Mouse (Mus musculus) liver, embryonic 14.5 days (tissue): Measurements from ENCODE around the gene Hist2h4. TPM values are rescaled to one million over a fixed set of nuclear protein-coding genes. Genes with fewer than 3 reads are reported as not detected.

Experiments
- ATAC-seq: fragments of 200-750 bp; cut with Nextera tagmentation; 2 replicates; pipeline ENCODE4 v1.8.0; 2017; ENCODE audit warnings: moderate number of reproducible peaks, mild to moderate bottlenecking, moderate library complexity; ENCODE audit not compliant: insufficient read depth
- DNase-seq, 3 experiments: peaks; one replicate each; pipeline ENCODE4 v3.0.0-alpha.2; 2012 to 2013; ENCODE audit warnings: low read depth in 3 of 3, low spot score in 3 of 3
- H3K27ac ChIP-seq: fragments of 300-500 bp; sonication (generic); 2 replicates; pipeline ENCODE4 v1.5.1; 2014; ENCODE audit warnings: moderate library complexity, mild to moderate bottlenecking, control low read depth, inconsistent platforms
- H3K27me3 ChIP-seq: fragments of 300-500 bp; sonication (generic); 2 replicates; pipeline ENCODE4 v1.6.1; 2014; ENCODE audit warnings: mild to moderate bottlenecking, low read length, moderate library complexity; ENCODE audit not compliant: control insufficient read depth, insufficient read depth
- H3K36me3 ChIP-seq: fragments of 300-500 bp; sonication (generic); replicated peaks from 2 replicates; pipeline ENCODE4 v1.6.1; 2014; ENCODE audit warnings: low read depth; ENCODE audit not compliant: control insufficient read depth, insufficient read depth
- H3K4me1 ChIP-seq, 2 experiments: fragments of 200-500 bp in 1 of 2; fragments of 300-500 bp in 1 of 2; sonication (generic) in 1 of 2; replicated peaks; 2 replicates each; pipeline ENCODE4 v1.6.1; 2012 to 2014; ENCODE audit warnings: antibody characterized with exemption in 1 of 2, inconsistent platforms in 1 of 2, low read length in 1 of 2; ENCODE audit not compliant: control insufficient read depth in 2 of 2, insufficient read depth in 2 of 2
- H3K4me2 ChIP-seq: fragments of 300-500 bp; sonication (generic); 2 replicates; pipeline ENCODE4 v1.6.1; 2014; ENCODE audit warnings: low read depth, mild to moderate bottlenecking, control low read depth, moderate library complexity
- H3K4me3 ChIP-seq, 2 experiments: fragments of 200-500 bp in 1 of 2; fragments of 300-500 bp in 1 of 2; sonication (generic) in 1 of 2; 2 replicates each; pipeline ENCODE4 v1.5.1; 2012 to 2014; ENCODE audit warnings: low read depth in 2 of 2, low read length in 2 of 2, mild to moderate bottlenecking in 2 of 2, control low read depth in 1 of 2, inconsistent platforms in 1 of 2, moderate library complexity in 1 of 2; ENCODE audit not compliant: insufficient read depth in 1 of 2
- H3K9ac ChIP-seq: fragments of 300-500 bp; sonication (generic); replicated peaks from 2 replicates; pipeline ENCODE4 v1.6.1; 2014; ENCODE audit warnings: mild to moderate bottlenecking, control low read depth, moderate library complexity
- H3K9me3 ChIP-seq: fragments of 300-500 bp; sonication (generic); 2 replicates; pipeline ENCODE4 v1.6.1; 2016; ENCODE audit warnings: low read length, mixed read lengths; ENCODE audit not compliant: control insufficient read depth
- CTCF ChIP-seq: IDR thresholded peaks from 2 replicates; pipeline ENCODE4 v1.5.1; 2016; ENCODE audit warnings: antibody characterized with exemption, low read depth, control low read depth
- EP300 ChIP-seq: IDR thresholded peaks from 2 replicates; pipeline ENCODE4 v1.6.1; 2016; ENCODE audit warnings: antibody characterized with exemption, low read depth
- WGBS: fragments of 180-500 bp; shearing (Covaris S2); extraction: QIAGEN DNeasy Blood & Tissue Kit; methylation state at CpG from one replicate; pipeline ENCODE4 v1.1.7; 2014; ENCODE audit not compliant: insufficient replicate concordance; 5-methylcytosine and 5-hydroxymethylcytosine counted together
- microRNA-seq: library from miRNA; unstranded; fragments of <30 nt; microRNA quantifications from one replicate; pipeline ENCODE4, GENCODE M21; 2016
- polyA plus RNA-seq, 2 experiments: library from polyadenylated mRNA; depleted of rRNA in 1 of 2; stranded (reverse) in 1 of 2; unstranded in 1 of 2; fragments of >200 nt; fragmentation: Nextera tagmentation in 1 of 2; extraction: Ambion mirVana in 1 of 2; gene quantifications; 2 replicates each; pipeline versions ENCODE4 v1.2.1 to v1.2.3; 2012 to 2014

Hist2h4 gene
- polyA plus RNA-seq, 2 experiments: 12.2 to 15.1 TPM

GRCm38 (mm10) chr3:96219191-96219641 lies 43.9 kb downstream of the Hist2h4 start:
- Histone ChIP-seq H3K9ac (peak overlapping the region; percentile 99), H3K36me3 (no peaks in the 10 kb centered on the region), H3K9me3 (no peaks in the 10 kb centered on the region), H3K4me1 (peaks cover 25 to 31% of the 10 kb centered on the region in 2 experiments), H3K4me2 (peak overlapping the region; percentile 81), H3K27me3 (no peaks in the 10 kb centered on the region), H3K4me3 (peak overlapping the region; percentile 65 to 73), H3K27ac (peak overlapping the region; percentile 100)
- peak; percentile 59 for TF ChIP-seq CTCF
- TF ChIP-seq EP300: no peak
- WGBS: under 1% methylated on average over 12 of the region's 12 CpGs
- peak in 1 of 3 experiments; percentile 52 for DNase-seq
- ATAC-seq: no peak

Small RNAs within 50 kb of the gene (microRNA-seq; reads per million reads assigned to microRNA genes)
- gene Gm44492: not detected
- not detected for gene Gm47311
- gene Gm47313: not detected

Other genes with a start within 250 kb of the Hist2h4 start
- gene Vps45, start 204.8 kb downstream of the Hist2h4 start, polyA plus RNA-seq (2012; rRNA removed): 4.8 and 6.6 TPM in 2 replicates
- gene Vps45, start 204.8 kb downstream of the Hist2h4 start, polyA plus RNA-seq (2014; fragmentation: Nextera tagmentation; extraction: Ambion mirVana): 9.0 and 9.8 TPM in 2 replicates
- gene Otud7b, start 158.8 kb downstream of the Hist2h4 start, polyA plus RNA-seq (2012; rRNA removed): 2.8 and 3.5 TPM in 2 replicates
- 5.2 and 8.4 TPM in 2 replicates for gene Otud7b, start 158.8 kb downstream of the Hist2h4 start, polyA plus RNA-seq (2014; fragmentation: Nextera tagmentation; extraction: Ambion mirVana)
- 2.7 and 2.8 TPM in 2 replicates for gene Mtmr11, start 101.3 kb downstream of the Hist2h4 start, polyA plus RNA-seq (2012; rRNA removed)
- 1.9 and 2.1 TPM in 2 replicates for gene Mtmr11, start 101.3 kb downstream of the Hist2h4 start, polyA plus RNA-seq (2014; fragmentation: Nextera tagmentation; extraction: Ambion mirVana)
- 48.2 and 54.2 TPM in 2 replicates for gene Sf3b4, start 91.0 kb downstream of the Hist2h4 start, polyA plus RNA-seq (2012; rRNA removed)
- gene Sf3b4, start 91.0 kb downstream of the Hist2h4 start, polyA plus RNA-seq (2014; fragmentation: Nextera tagmentation; extraction: Ambion mirVana): 75.4 and 83.8 TPM in 2 replicates
- gene Sv2a, start 82.2 kb downstream of the Hist2h4 start, polyA plus RNA-seq (2012; rRNA removed): 0.39 and 0.48 TPM in 2 replicates
- 0.10 and 0.39 TPM in 2 replicates for gene Sv2a, start 82.2 kb downstream of the Hist2h4 start, polyA plus RNA-seq (2014; fragmentation: Nextera tagmentation; extraction: Ambion mirVana)
- 32.2 and 34.0 TPM in 2 replicates for gene Bola1, start 43.6 kb downstream of the Hist2h4 start, polyA plus RNA-seq (2012; rRNA removed)
- 49.4 and 49.7 TPM in 2 replicates for gene Bola1, start 43.6 kb downstream of the Hist2h4 start, polyA plus RNA-seq (2014; fragmentation: Nextera tagmentation; extraction: Ambion mirVana)
- gene Hist2h2ab, start 43.4 kb downstream of the Hist2h4 start, polyA plus RNA-seq (2012; rRNA removed): 0.68 TPM in 1 of 2 replicates, not detected in the other
- gene Hist2h2ab, start 43.4 kb downstream of the Hist2h4 start, polyA plus RNA-seq (2014; fragmentation: Nextera tagmentation; extraction: Ambion mirVana): 0.52 TPM in 1 of 2 replicates, not detected in the other
- gene Hist2h2ac, start 42.4 kb downstream of the Hist2h4 start, polyA plus RNA-seq (2012; rRNA removed): 18.5 and 20.7 TPM in 2 replicates
- 14.0 and 18.2 TPM in 2 replicates for gene Hist2h2ac, start 42.4 kb downstream of the Hist2h4 start, polyA plus RNA-seq (2014; fragmentation: Nextera tagmentation; extraction: Ambion mirVana)
- gene Hist2h2be, start 42.2 kb downstream of the Hist2h4 start, polyA plus RNA-seq (2012; rRNA removed): 8.7 and 8.9 TPM in 2 replicates
- 6.4 and 9.1 TPM in 2 replicates for gene Hist2h2be, start 42.2 kb downstream of the Hist2h4 start, polyA plus RNA-seq (2014; fragmentation: Nextera tagmentation; extraction: Ambion mirVana)
- 91.6 and 122 TPM in 2 replicates for gene Hist2h3c2, start 24.2 kb downstream of the Hist2h4 start, polyA plus RNA-seq (2012; rRNA removed)
- gene Hist2h3c2, start 24.2 kb downstream of the Hist2h4 start, polyA plus RNA-seq (2014; fragmentation: Nextera tagmentation; extraction: Ambion mirVana): 13.6 and 14.6 TPM in 2 replicates
- gene Hist2h2aa2, start 23.0 kb downstream of the Hist2h4 start, polyA plus RNA-seq (2012; rRNA removed): 32.9 and 34.5 TPM in 2 replicates
- gene Hist2h2aa2, start 23.0 kb downstream of the Hist2h4 start, polyA plus RNA-seq (2014; fragmentation: Nextera tagmentation; extraction: Ambion mirVana): 34.2 and 39.0 TPM in 2 replicates
- 45.7 and 46.3 TPM in 2 replicates for gene Hist2h2aa1, start 17.8 kb downstream of the Hist2h4 start, polyA plus RNA-seq (2012; rRNA removed)
- gene Hist2h2aa1, start 17.8 kb downstream of the Hist2h4 start, polyA plus RNA-seq (2014; fragmentation: Nextera tagmentation; extraction: Ambion mirVana): 32.0 TPM in 2 replicates
- 2.4 and 3.6 TPM in 2 replicates for gene Hist2h3c1, start 16.6 kb downstream of the Hist2h4 start, polyA plus RNA-seq (2012; rRNA removed)
- gene Hist2h3c1, start 16.6 kb downstream of the Hist2h4 start, polyA plus RNA-seq (2014; fragmentation: Nextera tagmentation; extraction: Ambion mirVana): 2.6 and 5.7 TPM in 2 replicates
- gene Hist2h3b, start 5.3 kb upstream of the Hist2h4 start, polyA plus RNA-seq (2012; rRNA removed): 68.0 and 127 TPM in 2 replicates
- 91.2 and 100 TPM in 2 replicates for gene Hist2h3b, start 5.3 kb upstream of the Hist2h4 start, polyA plus RNA-seq (2014; fragmentation: Nextera tagmentation; extraction: Ambion mirVana)
- gene Hist2h2bb, start 6.4 kb upstream of the Hist2h4 start, polyA plus RNA-seq (2012; rRNA removed): 9.5 and 16.9 TPM in 2 replicates
- gene Hist2h2bb, start 6.4 kb upstream of the Hist2h4 start, polyA plus RNA-seq (2014; fragmentation: Nextera tagmentation; extraction: Ambion mirVana): 23.3 and 24.5 TPM in 2 replicates
- 2.8 and 3.3 TPM in 2 replicates for gene Fcgr1, start 30.7 kb upstream of the Hist2h4 start, polyA plus RNA-seq (2012; rRNA removed)
- gene Fcgr1, start 30.7 kb upstream of the Hist2h4 start, polyA plus RNA-seq (2014; fragmentation: Nextera tagmentation; extraction: Ambion mirVana): 4.8 and 5.6 TPM in 2 replicates
- gene BC107364, start 189.0 kb upstream of the Hist2h4 start, polyA plus RNA-seq (2012; rRNA removed): not detected in 2 replicates
- gene BC107364, start 189.0 kb upstream of the Hist2h4 start, polyA plus RNA-seq (2014; fragmentation: Nextera tagmentation; extraction: Ambion mirVana): not detected in 2 replicates